Mouse (Mus musculus): ENCODE measurements at regions not wholly inside any gene's neighbourhood (a gene's known extent, or its start where the extent isn't known, plus 50 kb on each side); places are given as distances from the start of the nearest gene placed in this dataset.
A peak's percentile ranks its signal among the peaks of the same experiment; 100 is the strongest.

DNA sequence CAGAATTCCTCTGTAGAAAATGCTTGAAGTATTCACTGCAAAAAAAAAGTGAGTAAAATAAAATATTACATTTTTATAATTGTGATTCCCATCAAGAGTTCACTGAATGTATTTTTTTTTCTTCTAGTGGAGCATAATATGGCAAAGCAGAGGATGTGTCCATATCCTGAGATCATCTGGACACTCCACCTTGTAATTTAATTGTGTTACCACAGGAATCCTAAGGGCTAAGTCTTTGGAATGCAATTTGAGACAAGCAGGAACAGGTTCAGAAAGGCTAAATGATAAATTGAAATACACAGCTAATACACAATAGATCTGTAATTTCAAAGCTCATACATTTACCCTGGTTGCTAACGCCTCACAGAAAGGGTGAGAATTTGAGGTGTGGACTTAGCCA lies 235.7 kb upstream of the Cxxc4 start:
- no peak for ATAC-seq (ENCODE audit: insufficient number of reproducible peaks, insufficient read depth, low FRiP score, low read depth)
- H3K27ac ChIP-seq (ENCODE audit: low read length), result no peak overlapping the region
- H3K4me1 ChIP-seq (ENCODE audit: control insufficient read depth, insufficient read depth, low read length), result no peaks in the 10 kb centered on the region
- no peak overlapping the region for H3K4me3 ChIP-seq (ENCODE audit: low read depth, low read length)
- H3K4me2 ChIP-seq (replicated peaks; ENCODE audit: low read depth, low read length), result no peak overlapping the region
- H3K27me3 ChIP-seq (ENCODE audit: control insufficient read depth, insufficient read depth, low read length), result no peaks in the 10 kb centered on the region
- H3K9ac ChIP-seq (replicated peaks; ENCODE audit: low read depth, low read length), result no peak overlapping the region
- no peaks in the 10 kb centered on the region for H3K9me3 ChIP-seq (ENCODE audit: control insufficient read depth, low read depth, low read length)
- H3K36me3 ChIP-seq (ENCODE audit: control insufficient read depth, insufficient read depth, low read length), result no peaks in the 10 kb centered on the region
- WGBS, result 63% methylated on average over 1 of the region's 1 CpGs

DNA sequence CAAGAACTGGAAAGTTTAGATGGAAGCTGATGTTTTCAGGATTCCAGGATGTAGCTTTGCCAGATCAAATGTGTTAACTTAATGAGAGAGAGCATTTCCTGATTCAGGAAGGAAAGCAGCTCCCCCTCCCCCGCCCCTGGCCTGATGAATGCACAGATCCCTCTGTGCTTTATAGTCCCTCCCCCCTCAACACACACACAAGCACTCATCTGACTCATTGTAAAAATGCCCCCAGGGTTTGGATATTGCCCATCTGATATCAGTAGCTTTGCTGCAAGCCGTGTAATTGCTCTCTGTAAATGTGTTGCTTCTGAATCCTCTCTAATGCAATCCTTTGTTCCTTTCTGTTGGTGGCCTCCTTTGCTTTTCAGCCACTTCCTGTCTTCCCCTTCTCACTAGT lies 221.5 kb upstream of the Cxxc4 start:
- Histone ChIP-seq H3K4me1 (ENCODE audit: control insufficient read depth, insufficient read depth, low read length) (no peaks in the 10 kb centered on the region), H3K4me3 (ENCODE audit: low read depth, low read length) (no peak overlapping the region), H3K9me3 (ENCODE audit: control insufficient read depth, low read depth, low read length) (no peaks in the 10 kb centered on the region), H3K4me2 (replicated peaks; ENCODE audit: low read depth, low read length) (no peak overlapping the region), H3K27me3 (ENCODE audit: control insufficient read depth, insufficient read depth, low read length) (no peaks in the 10 kb centered on the region), H3K27ac (ENCODE audit: low read length) (no peak overlapping the region), H3K9ac (replicated peaks; ENCODE audit: low read depth, low read length) (no peak overlapping the region), H3K36me3 (ENCODE audit: control insufficient read depth, insufficient read depth, low read length) (no peaks in the 10 kb centered on the region)
- 54% methylated on average over 2 of the region's 2 CpGs for whole genome bisulfite sequencing
- ATAC-seq (ENCODE audit: insufficient number of reproducible peaks, insufficient read depth, low FRiP score, low read depth), result no peak

DNA sequence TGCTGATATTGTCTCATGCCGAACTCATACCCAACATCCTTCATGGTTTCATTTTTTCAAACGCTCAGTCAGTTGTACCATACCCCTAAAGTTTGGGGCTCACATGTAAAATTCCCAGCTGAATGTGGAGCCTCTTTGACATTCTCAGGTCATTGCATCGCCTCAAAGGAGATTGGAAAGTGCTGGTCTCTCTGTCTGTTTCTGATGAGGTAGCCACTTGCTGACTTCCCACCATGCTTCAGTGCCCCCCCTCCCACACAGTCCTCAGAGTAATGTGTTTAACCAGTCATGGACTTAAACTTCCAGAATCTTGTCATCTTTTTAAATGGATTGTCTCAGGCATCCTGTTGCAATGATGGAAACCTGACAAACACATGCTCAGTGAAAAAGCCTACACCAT lies 220.9 kb upstream of the Cxxc4 start:
- H3K4me2 ChIP-seq (replicated peaks; ENCODE audit: low read depth, low read length), result no peak overlapping the region
- H3K36me3 ChIP-seq (ENCODE audit: control insufficient read depth, insufficient read depth, low read length), result no peaks in the 10 kb centered on the region
- H3K4me3 ChIP-seq (ENCODE audit: low read depth, low read length), result no peak overlapping the region
- H3K27me3 ChIP-seq (ENCODE audit: control insufficient read depth, insufficient read depth, low read length), result no peaks in the 10 kb centered on the region
- no peak for ATAC-seq (ENCODE audit: insufficient number of reproducible peaks, insufficient read depth, low FRiP score, low read depth)
- H3K9ac ChIP-seq (replicated peaks; ENCODE audit: low read depth, low read length), result no peak overlapping the region
- H3K27ac ChIP-seq (ENCODE audit: low read length), result no peak overlapping the region
- no peaks in the 10 kb centered on the region for H3K4me1 ChIP-seq (ENCODE audit: control insufficient read depth, insufficient read depth, low read length)
- 79% methylated on average over 3 of the region's 3 CpGs for WGBS
- H3K9me3 ChIP-seq (ENCODE audit: control insufficient read depth, low read depth, low read length), result no peaks in the 10 kb centered on the region

DNA sequence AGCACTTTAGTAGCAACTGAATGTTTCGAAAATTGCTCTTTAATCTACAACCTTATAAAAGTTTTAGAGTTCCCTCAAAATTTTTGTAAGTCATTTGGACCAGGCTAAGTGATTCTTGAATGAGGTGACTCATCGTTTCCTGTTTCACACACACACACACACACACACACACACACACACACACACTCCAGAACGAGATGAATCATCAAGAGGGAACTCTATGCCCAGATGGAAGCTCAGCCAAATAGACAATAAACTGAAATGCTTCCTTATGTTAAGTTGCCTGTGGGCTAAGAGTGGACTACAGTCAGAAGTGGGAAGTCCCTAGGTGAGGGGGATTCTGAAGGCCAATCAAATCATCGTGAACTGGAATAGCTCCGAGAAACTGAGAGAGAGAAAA lies 202.4 kb upstream of the Cxxc4 start:
- no peaks in the 10 kb centered on the region for H3K4me1 ChIP-seq (ENCODE audit: control insufficient read depth, insufficient read depth, low read length)
- H3K27ac ChIP-seq (ENCODE audit: low read length), result no peak overlapping the region
- no peak overlapping the region for H3K4me3 ChIP-seq (ENCODE audit: low read depth, low read length)
- no peaks in the 10 kb centered on the region for H3K36me3 ChIP-seq (ENCODE audit: control insufficient read depth, insufficient read depth, low read length)
- H3K9ac ChIP-seq (replicated peaks; ENCODE audit: low read depth, low read length), result no peak overlapping the region
- ATAC-seq (ENCODE audit: insufficient number of reproducible peaks, insufficient read depth, low FRiP score, low read depth), result no peak
- no peaks in the 10 kb centered on the region for H3K9me3 ChIP-seq (ENCODE audit: control insufficient read depth, low read depth, low read length)
- no peak overlapping the region for H3K4me2 ChIP-seq (replicated peaks; ENCODE audit: low read depth, low read length)
- no peaks in the 10 kb centered on the region for H3K27me3 ChIP-seq (ENCODE audit: control insufficient read depth, insufficient read depth, low read length)
- WGBS, result 69% methylated on average over 5 of the region's 5 CpGs

DNA sequence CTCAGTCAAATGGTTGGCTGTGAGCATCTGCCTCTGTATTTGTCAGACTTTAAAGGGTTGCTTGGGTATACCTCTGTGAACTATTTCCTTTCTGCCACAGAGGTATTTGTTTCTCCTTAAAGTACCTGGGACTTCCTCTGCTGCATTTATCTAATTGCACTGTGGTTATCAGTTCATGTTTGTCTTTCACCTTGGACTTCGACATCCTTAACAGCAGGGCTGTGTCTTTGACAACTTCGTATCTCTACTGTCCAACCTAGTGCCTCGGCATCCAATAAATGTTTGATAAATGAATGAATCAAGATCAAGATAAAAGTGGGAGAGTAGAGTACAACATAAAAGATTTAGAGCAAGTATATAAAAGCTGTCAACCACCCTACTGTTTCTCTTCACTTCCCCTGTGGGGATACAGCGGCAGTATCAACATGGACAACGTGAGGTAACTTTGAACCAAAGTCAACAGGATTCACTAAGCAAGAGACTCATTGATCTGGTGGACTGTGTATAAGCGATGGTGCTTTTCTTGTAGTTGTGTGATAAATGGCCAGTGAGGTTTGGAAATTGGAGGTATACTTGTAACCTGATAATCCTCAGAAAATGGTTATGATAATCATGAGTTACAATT lies 199.9 kb upstream of the Cxxc4 start:
- WGBS, result 73% methylated on average over 6 of the region's 6 CpGs
- no peaks in the 10 kb centered on the region for H3K9me3 ChIP-seq (ENCODE audit: control insufficient read depth, low read depth, low read length)
- ATAC-seq (ENCODE audit: insufficient number of reproducible peaks, insufficient read depth, low FRiP score, low read depth), result no peak

DNA sequence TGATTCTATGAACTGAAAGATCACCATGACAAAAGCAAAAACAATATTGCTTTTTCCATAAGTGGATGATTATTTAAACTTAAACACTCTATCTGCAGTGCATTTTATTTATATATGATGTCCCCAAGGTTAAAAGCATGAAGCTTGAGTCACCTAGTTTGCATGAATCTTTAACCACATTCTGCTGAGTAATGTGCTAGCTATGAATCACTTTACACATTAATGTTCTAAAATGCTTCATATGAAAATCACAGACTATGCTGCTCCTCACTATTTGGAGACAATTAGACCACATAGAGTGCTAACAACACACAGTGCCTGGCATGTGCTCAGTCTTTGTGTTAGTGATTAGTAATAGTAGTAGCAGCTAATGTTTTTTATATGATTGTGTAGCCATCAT lies 185.6 kb upstream of the Cxxc4 start:
- no peak overlapping the region for H3K27ac ChIP-seq (ENCODE audit: low read length)
- H3K36me3 ChIP-seq (ENCODE audit: control insufficient read depth, insufficient read depth, low read length), result no peaks in the 10 kb centered on the region
- no peaks in the 10 kb centered on the region for H3K4me1 ChIP-seq (ENCODE audit: control insufficient read depth, insufficient read depth, low read length)
- ATAC-seq (ENCODE audit: insufficient number of reproducible peaks, insufficient read depth, low FRiP score, low read depth), result no peak
- H3K27me3 ChIP-seq (ENCODE audit: control insufficient read depth, insufficient read depth, low read length), result no peaks in the 10 kb centered on the region
- no peak overlapping the region for H3K9ac ChIP-seq (replicated peaks; ENCODE audit: low read depth, low read length)
- no peaks in the 10 kb centered on the region for H3K9me3 ChIP-seq (ENCODE audit: control insufficient read depth, low read depth, low read length)
- no peak overlapping the region for H3K4me3 ChIP-seq (ENCODE audit: low read depth, low read length)
- no peak overlapping the region for H3K4me2 ChIP-seq (replicated peaks; ENCODE audit: low read depth, low read length)

More for the DNA sequence above, 199.9 kb upstream of the Cxxc4 start:
- Histone ChIP-seq H3K4me2 (replicated peaks; ENCODE audit: low read depth, low read length) (no peak overlapping the region), H3K4me1 (ENCODE audit: control insufficient read depth, insufficient read depth, low read length) (no peaks in the 10 kb centered on the region), H3K4me3 (ENCODE audit: low read depth, low read length) (no peak overlapping the region), H3K36me3 (ENCODE audit: control insufficient read depth, insufficient read depth, low read length) (no peaks in the 10 kb centered on the region), H3K27me3 (ENCODE audit: control insufficient read depth, insufficient read depth, low read length) (no peaks in the 10 kb centered on the region), H3K27ac (ENCODE audit: low read length) (no peak overlapping the region), H3K9ac (replicated peaks; ENCODE audit: low read depth, low read length) (no peak overlapping the region)

DNA sequence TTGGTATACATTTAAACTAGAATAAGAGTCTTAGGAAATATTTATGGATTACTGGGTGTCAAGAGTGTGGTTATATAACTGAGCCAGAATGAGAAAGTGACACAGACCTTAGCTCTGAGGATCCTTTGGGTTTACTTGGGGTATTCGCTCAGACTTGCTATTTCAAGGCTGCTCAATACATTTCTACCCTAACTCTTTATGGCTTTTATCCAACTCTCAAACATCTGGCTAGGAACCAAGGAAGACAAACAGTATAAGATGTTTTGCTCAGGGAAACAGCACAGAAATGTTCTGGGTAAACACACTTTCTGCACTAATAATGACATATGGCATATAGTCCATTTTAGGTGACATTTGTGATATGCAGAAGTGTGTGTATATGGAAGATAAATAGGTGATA lies 153.8 kb upstream of the Cxxc4 start:
- Histone ChIP-seq H3K36me3 (ENCODE audit: control insufficient read depth, insufficient read depth, low read length) (no peaks in the 10 kb centered on the region), H3K27me3 (ENCODE audit: control insufficient read depth, insufficient read depth, low read length) (no peaks in the 10 kb centered on the region), H3K4me1 (ENCODE audit: control insufficient read depth, insufficient read depth, low read length) (no peaks in the 10 kb centered on the region), H3K4me2 (replicated peaks; ENCODE audit: low read depth, low read length) (no peak overlapping the region), H3K4me3 (ENCODE audit: low read depth, low read length) (no peak overlapping the region), H3K9me3 (ENCODE audit: control insufficient read depth, low read depth, low read length) (no peaks in the 10 kb centered on the region), H3K9ac (replicated peaks; ENCODE audit: low read depth, low read length) (no peak overlapping the region), H3K27ac (ENCODE audit: low read length) (no peak overlapping the region)
- peak; percentile 42; the same call in 1 of the 2 replicates for ATAC-seq (ENCODE audit: insufficient number of reproducible peaks, insufficient read depth, low FRiP score, low read depth)
- WGBS, result 32% methylated on average over 1 of the region's 1 CpGs

DNA sequence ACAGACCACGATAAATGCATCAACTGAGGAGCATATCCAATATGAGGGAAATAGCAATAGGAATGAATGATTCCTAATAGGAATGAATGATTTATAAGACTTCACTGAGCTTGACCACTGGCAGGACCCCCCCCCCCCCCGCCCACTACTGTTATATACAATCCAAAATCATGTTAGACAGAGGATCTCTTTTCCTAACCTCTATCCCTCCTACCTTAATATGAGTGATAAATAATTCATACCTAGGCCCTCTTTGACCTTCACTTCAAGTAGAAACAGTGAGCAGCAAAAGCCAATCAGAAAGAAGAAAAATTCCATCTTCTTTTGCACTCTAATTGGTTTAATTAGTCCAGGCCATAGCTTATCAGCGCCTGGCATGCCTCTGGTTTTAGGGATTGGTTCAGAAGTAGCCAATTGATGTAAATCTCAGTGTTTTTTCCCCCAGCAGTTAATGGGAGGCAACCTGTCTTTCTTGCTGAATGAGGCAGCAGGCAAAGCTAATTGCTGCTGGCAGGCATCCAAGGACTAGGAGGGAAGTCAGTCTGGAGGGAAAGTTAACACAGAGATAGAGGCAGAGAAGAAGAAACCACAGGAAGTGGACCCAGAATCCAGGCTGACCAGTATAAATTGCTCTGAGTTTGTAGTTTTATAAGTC lies 136.7 kb upstream of the Cxxc4 start:
- no peak overlapping the region for H3K9ac ChIP-seq (replicated peaks; ENCODE audit: low read depth, low read length)
- H3K27ac ChIP-seq (ENCODE audit: low read length), result no peak overlapping the region
- no peaks in the 10 kb centered on the region for H3K27me3 ChIP-seq (ENCODE audit: control insufficient read depth, insufficient read depth, low read length)
- ATAC-seq (ENCODE audit: insufficient number of reproducible peaks, insufficient read depth, low FRiP score, low read depth), result no peak
- WGBS, result 64% methylated on average over 3 of the region's 3 CpGs
- no peak overlapping the region for H3K4me3 ChIP-seq (ENCODE audit: low read depth, low read length)
- no peaks in the 10 kb centered on the region for H3K36me3 ChIP-seq (ENCODE audit: control insufficient read depth, insufficient read depth, low read length)
- no peaks in the 10 kb centered on the region for H3K9me3 ChIP-seq (ENCODE audit: control insufficient read depth, low read depth, low read length)
- H3K4me2 ChIP-seq (replicated peaks; ENCODE audit: low read depth, low read length), result no peak overlapping the region
- H3K4me1 ChIP-seq (ENCODE audit: control insufficient read depth, insufficient read depth, low read length), result peaks cover 5% of the 10 kb centered on the region; the same call in 1 of the 2 replicates

Data from stomach, embryonic 14.5 days (tissue).